Mouse (Mus musculus) embryonic facial prominence, embryonic 11.5 days (tissue): ENCODE measurements around the gene Prkd2. TPM values are rescaled to one million over a fixed set of nuclear protein-coding genes. Genes with fewer than 3 reads are reported as not detected.

Experiments
- ATAC-seq: fragments of 200-750 bp; cut with Nextera tagmentation; replicated peaks from 2 replicates; pipeline ENCODE4 v1.8.0; 2017; ENCODE audit warnings: low read depth; ENCODE audit not compliant: insufficient number of reproducible peaks, low FRiP score, low TSS enrichment
- DNase-seq: peaks from one replicate; pipeline ENCODE4 v3.0.0-alpha.2; 2015; ENCODE audit warnings: low spot score
- H3K27ac ChIP-seq: fragments of 300-500 bp; sonication (generic); replicated peaks from 2 replicates; pipeline ENCODE4 v1.5.1; 2014; ENCODE audit warnings: mild to moderate bottlenecking, low read depth, low read length, control low read depth
- H3K27me3 ChIP-seq: fragments of 300-500 bp; sonication (generic); 2 replicates; pipeline ENCODE4 v1.6.1; 2014; ENCODE audit warnings: mild to moderate bottlenecking, low read length, moderate library complexity, mixed read lengths; ENCODE audit not compliant: control insufficient read depth, insufficient read depth
- H3K36me3 ChIP-seq: fragments of 300-500 bp; sonication (generic); replicated peaks from 2 replicates; pipeline ENCODE4 v1.6.1; 2014; ENCODE audit warnings: low read depth, mild to moderate bottlenecking, low read length, moderate library complexity, mixed read lengths; ENCODE audit not compliant: control insufficient read depth, insufficient read depth
- H3K4me1 ChIP-seq: fragments of 300-500 bp; sonication (generic); 2 replicates; pipeline ENCODE4 v1.6.1; 2014; ENCODE audit warnings: low read length, mixed read lengths; ENCODE audit not compliant: control insufficient read depth, insufficient read depth
- H3K4me2 ChIP-seq: fragments of 300-500 bp; sonication (generic); 2 replicates; pipeline ENCODE4 v1.6.1; 2014; ENCODE audit warnings: low read depth, mild to moderate bottlenecking, control low read depth, low read length, moderate library complexity
- H3K4me3 ChIP-seq: fragments of 300-500 bp; sonication (generic); 2 replicates; pipeline ENCODE4 v1.5.1; 2014; ENCODE audit warnings: low read depth, low read length, control low read depth
- H3K9ac ChIP-seq: fragments of 300-500 bp; sonication (generic); replicated peaks from 2 replicates; pipeline ENCODE4 v1.6.1; 2014; ENCODE audit warnings: mild to moderate bottlenecking, control low read depth, low read length
- H3K9me3 ChIP-seq: fragments of 300-500 bp; sonication (generic); replicated peaks from 2 replicates; pipeline ENCODE4 v1.6.1; 2016; ENCODE audit warnings: mild to moderate bottlenecking, low read length, inconsistent platforms, mixed read lengths; ENCODE audit not compliant: control insufficient read depth
- WGBS: fragments of 180-500 bp; shearing (Covaris S2); extraction: QIAGEN DNeasy Blood & Tissue Kit; methylation state at CpG from one replicate; pipeline ENCODE4 v1.1.7; 2014; 5-methylcytosine and 5-hydroxymethylcytosine counted together
- polyA plus RNA-seq: library from polyadenylated mRNA; unstranded; fragments of >200 nt; fragmentation: Nextera tagmentation; extraction: Ambion mirVana; gene quantifications from 2 replicates; pipeline ENCODE4 v1.2.1, GENCODE M21; 2014

Gene Prkd2
- polyA plus RNA-seq, 1 experiment from 2014 or later = 10.1 TPM

- Histone ChIP-seq H3K9ac (no peak overlapping the region), H3K9me3 (no peaks in the 10 kb centered on the region), H3K27ac (no peak overlapping the region), H3K36me3 (no peaks in the 10 kb centered on the region; the same call in 1 of the 2 replicates), H3K4me3 (no peak overlapping the region), H3K27me3 (no peaks in the 10 kb centered on the region), H3K4me1 (no peaks in the 10 kb centered on the region; the same call in none of the 2 replicates), H3K4me2 (no peak overlapping the region)
- 91% methylated on average over 9 of the region's 9 CpGs for WGBS
- DNase-seq = no peak
- no peak for ATAC-seq
Measured at GRCm38 (mm10) chr7:16872478-16872877, 29.8 kb downstream of the Prkd2 start.

DNA sequence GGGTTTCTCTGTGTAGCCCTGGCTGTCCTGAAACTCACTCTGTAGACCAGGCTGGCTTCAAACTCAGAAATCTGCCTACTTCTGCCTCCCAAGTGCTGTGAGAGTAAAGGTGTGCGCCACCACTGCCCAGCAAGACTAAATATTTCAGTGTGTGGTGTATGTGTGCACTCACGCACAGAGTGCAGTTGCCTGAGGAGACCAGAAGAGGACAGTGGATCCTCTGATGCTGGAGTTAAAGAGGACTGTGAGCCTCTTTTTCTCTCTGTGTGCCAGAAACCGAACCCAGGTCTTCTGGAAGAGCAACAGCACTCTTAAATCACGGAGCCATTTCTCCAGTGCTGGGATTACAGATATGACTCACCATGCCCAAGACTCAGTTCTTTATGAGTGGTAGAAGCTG, 30.7 kb downstream of the Prkd2 start:
- no peaks in the 10 kb centered on the region; the same call in none of the 2 replicates for H3K4me1 ChIP-seq
- no peak overlapping the region for H3K4me3 ChIP-seq
- no peak overlapping the region for H3K27ac ChIP-seq
- no peaks in the 10 kb centered on the region for H3K27me3 ChIP-seq
- H3K9ac ChIP-seq = no peak overlapping the region
- DNase-seq (no peak), ATAC-seq (no peak)
- no peaks in the 10 kb centered on the region; the same call in 1 of the 2 replicates for H3K36me3 ChIP-seq
- no peak overlapping the region for H3K4me2 ChIP-seq
- 89% methylated on average over 4 of the region's 4 CpGs for WGBS
- no peaks in the 10 kb centered on the region for H3K9me3 ChIP-seq

GRCm38 (mm10) chr7:16874190-16874589, 31.5 kb downstream of the Prkd2 start:
- DNase-seq (peak; percentile 88), ATAC-seq (no peak)
- no peaks in the 10 kb centered on the region; the same call in none of the 2 replicates for H3K4me1 ChIP-seq
- H3K4me2 ChIP-seq = peak overlapping the region; percentile 26; the same call in 1 of the 2 replicates
- H3K9ac ChIP-seq = peak overlapping the region; percentile 41
- no peaks in the 10 kb centered on the region; the same call in 1 of the 2 replicates for H3K36me3 ChIP-seq
- peak overlapping the region; percentile 63 for H3K27ac ChIP-seq
- H3K27me3 ChIP-seq = no peaks in the 10 kb centered on the region
- no peaks in the 10 kb centered on the region for H3K9me3 ChIP-seq
- peak overlapping the region; percentile 27 for H3K4me3 ChIP-seq
- WGBS = 5% methylated on average over 17 of the region's 17 CpGs

- no peaks in the 10 kb centered on the region for H3K27me3 ChIP-seq
- no peaks in the 10 kb centered on the region; the same call in 1 of the 2 replicates for H3K36me3 ChIP-seq
- DNase-seq = peak; percentile 100
- H3K4me2 ChIP-seq = peak overlapping the region; percentile 71; the same call in 1 of the 2 replicates
- no peaks in the 10 kb centered on the region for H3K9me3 ChIP-seq
- H3K9ac ChIP-seq = peak overlapping the region; percentile 90
- no peaks in the 10 kb centered on the region; the same call in none of the 2 replicates for H3K4me1 ChIP-seq
- ATAC-seq = peak; percentile 91
- peak overlapping the region; percentile 89 for H3K4me3 ChIP-seq
- under 1% methylated on average over 33 of the region's 33 CpGs for WGBS
- H3K27ac ChIP-seq = peak overlapping the region; percentile 94
Measured at GRCm38 (mm10) chr7:16874756-16875309, 32.1 kb downstream of the Prkd2 start.

DNA sequence AGATGAGACGGTGACA, 32.4 kb downstream of the Prkd2 start, which contains the start of gene Dact3:
Gene Dact3, plus strand, starts transcription at position 8 of the 16 bp plus-strand sequence.
- Histone ChIP-seq H3K27ac (peak within 1 kb of the TSS; percentile 94), H3K27me3 (no peaks in the 10 kb centered on the region), H3K9ac (peak within 1 kb of the TSS; percentile 90), H3K4me1 (peaks cover under 1% of the 10 kb centered on the region), H3K36me3 (no peaks in the 10 kb centered on the region; the same call in 1 of the 2 replicates), H3K4me3 (peak within 1 kb of the TSS; percentile 89), H3K9me3 (no peaks in the 10 kb centered on the region), H3K4me2 (peak within 1 kb of the TSS; percentile 71)
- 0% methylated on average over 1 of the region's 1 CpGs for WGBS
- ATAC-seq = no peak
- no peak for DNase-seq

- Histone ChIP-seq H3K4me1 (peaks cover 2% of the 10 kb centered on the region), H3K4me3 (peak overlapping the region; percentile 89), H3K27ac (peak overlapping the region; percentile 94), H3K36me3 (no peaks in the 10 kb centered on the region; the same call in 1 of the 2 replicates), H3K4me2 (peak overlapping the region; percentile 71), H3K9me3 (no peaks in the 10 kb centered on the region), H3K27me3 (no peaks in the 10 kb centered on the region), H3K9ac (peak overlapping the region; percentile 90)
- WGBS = under 1% methylated on average over 35 of the region's 42 CpGs
- DNase-seq = no peak
- peak; percentile 25; the same call in 1 of the 2 replicates for ATAC-seq
Measured at GRCm38 (mm10) chr7:16875326-16875725, 32.6 kb downstream of the Prkd2 start.

GRCm38 (mm10) chr7:16876006-16876405, 33.3 kb downstream of the Prkd2 start:
- DNase-seq = peak; percentile 45
- Histone ChIP-seq H3K27ac (peak overlapping the region; percentile 94), H3K36me3 (peaks cover under 1% of the 10 kb centered on the region; the same call in 1 of the 2 replicates), H3K4me1 (peaks cover 2% of the 10 kb centered on the region), H3K9ac (peak overlapping the region; percentile 90), H3K27me3 (no peaks in the 10 kb centered on the region), H3K9me3 (no peaks in the 10 kb centered on the region), H3K4me2 (peak overlapping the region; percentile 71), H3K4me3 (peak overlapping the region; percentile 89)
- ATAC-seq = no peak
- 5% methylated on average over 11 of the region's 11 CpGs for WGBS

- peak overlapping the region; percentile 94 for H3K27ac ChIP-seq
- peak overlapping the region; percentile 71 for H3K4me2 ChIP-seq
- DNase-seq = peak; percentile 94
- ATAC-seq = peak; percentile 49
- whole genome bisulfite sequencing = 2% methylated on average over 12 of the region's 13 CpGs
- H3K27me3 ChIP-seq = no peaks in the 10 kb centered on the region
- no peaks in the 10 kb centered on the region; the same call in 1 of the 2 replicates for H3K9me3 ChIP-seq
- H3K9ac ChIP-seq = peak overlapping the region; percentile 90
- peaks cover 6% of the 10 kb centered on the region for H3K36me3 ChIP-seq
- H3K4me1 ChIP-seq = peaks cover 2% of the 10 kb centered on the region
- H3K4me3 ChIP-seq = peak overlapping the region; percentile 89
Measured at GRCm38 (mm10) chr7:16876608-16877007, 33.9 kb downstream of the Prkd2 start.
